Mouse (Mus musculus) liver, adult 2 months (tissue): ENCODE results near the gene Pxt1.

Source experiments
- CTCF ChIP-seq: fragments of 200-500 bp; IDR thresholded peaks from 2 replicates; pipeline ENCODE4 v1.5.1; 2011; ENCODE audit warnings: low read depth, low read length, control low read depth
- POLR2A ChIP-seq: fragments of 200-500 bp; IDR thresholded peaks from 2 replicates; pipeline ENCODE4 v1.6.1; 2011; ENCODE audit warnings: low read length, control low read depth; ENCODE audit not compliant: insufficient read depth; ENCODE audit errors: extremely low read depth

DNA sequence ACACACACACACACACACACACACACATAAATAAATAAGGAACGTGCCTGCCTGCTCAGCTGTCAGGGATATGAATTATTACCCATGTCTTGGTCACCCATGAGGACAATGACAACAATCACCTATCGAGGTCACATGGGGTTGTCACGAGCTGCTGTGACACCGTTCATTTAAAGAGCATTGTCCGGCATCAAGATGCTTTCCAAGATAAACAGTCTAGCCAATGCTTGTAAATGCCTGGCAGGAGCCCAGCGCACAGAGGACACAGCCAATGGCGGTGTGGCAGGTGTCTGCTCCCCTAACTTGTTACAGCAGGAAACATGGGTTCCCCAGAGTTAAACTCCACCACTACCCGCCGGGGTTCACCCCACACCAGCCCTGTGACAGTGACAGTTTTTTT lies 15.6 kb downstream of the Pxt1 start:
- TF ChIP-seq POLR2A = no peak
- no peak for TF ChIP-seq CTCF
